Mouse (Mus musculus) neural tube, embryonic 12.5 days (tissue): ENCODE results near the gene Zfp710. TPM values are rescaled to one million over a fixed set of nuclear protein-coding genes. Genes with fewer than 3 reads are reported as not detected.

Experiments
- ATAC-seq: fragments of 200-750 bp; cut with Nextera tagmentation; 2 replicates; pipeline ENCODE4 v1.8.0; 2017; ENCODE audit warnings: low read depth, mild to moderate bottlenecking, moderate TSS enrichment, moderate library complexity; ENCODE audit not compliant: low FRiP score
- H3K27ac ChIP-seq: fragments of 300-500 bp; sonication (generic); 2 replicates; pipeline ENCODE4 v1.5.1; 2016
- H3K27me3 ChIP-seq: fragments of 300-500 bp; sonication (generic); replicated peaks from 2 replicates; pipeline ENCODE4 v1.6.1; 2016; ENCODE audit warnings: mild to moderate bottlenecking
- H3K36me3 ChIP-seq: fragments of 300-500 bp; sonication (generic); 2 replicates; pipeline ENCODE4 v1.6.1; 2016; ENCODE audit warnings: mild to moderate bottlenecking
- H3K4me1 ChIP-seq: fragments of 300-500 bp; sonication (generic); 2 replicates; pipeline ENCODE4 v1.6.1; 2016
- H3K4me2 ChIP-seq: fragments of 300-500 bp; sonication (generic); replicated peaks from 2 replicates; pipeline ENCODE4 v1.6.1; 2016; ENCODE audit warnings: mild to moderate bottlenecking
- H3K4me3 ChIP-seq: fragments of 300-500 bp; sonication (generic); 2 replicates; pipeline ENCODE4 v1.5.1; 2016
- H3K9ac ChIP-seq: fragments of 300-500 bp; sonication (generic); 2 replicates; pipeline ENCODE4 v1.6.1; 2016; ENCODE audit warnings: mild to moderate bottlenecking
- H3K9me3 ChIP-seq: fragments of 300-500 bp; sonication (generic); 2 replicates; pipeline ENCODE4 v1.6.1; 2016; ENCODE audit warnings: mild to moderate bottlenecking
- WGBS: fragments of 180-500 bp; shearing (Covaris S2); methylation state at CpG from one replicate; pipeline ENCODE4 v1.1.7; 2016; 5-methylcytosine and 5-hydroxymethylcytosine counted together
- polyA plus RNA-seq: library from polyadenylated mRNA; unstranded; fragments of >200 nt; fragmentation: Nextera tagmentation; extraction: Ambion mirVana; gene quantifications from 2 replicates; pipeline ENCODE4 v1.2.1, GENCODE M21; 2016

The Zfp710 gene
- polyA plus RNA-seq, 1 experiment from 2014 or later: 24.7 TPM

- WGBS: 81% methylated on average over 6 of the region's 6 CpGs
- Histone ChIP-seq H3K27ac (no peak overlapping the region), H3K4me3 (no peak overlapping the region), H3K4me2 (no peak overlapping the region), H3K9me3 (no peaks in the 10 kb centered on the region), H3K36me3 (no peaks in the 10 kb centered on the region), H3K9ac (no peak overlapping the region), H3K27me3 (no peaks in the 10 kb centered on the region), H3K4me1 (peaks cover 30% of the 10 kb centered on the region)
- ATAC-seq: no peak
These were observed 27.2 kb downstream of the Zfp710 start for GRCm38 (mm10) chr7:80051835-80052234.

- H3K36me3 ChIP-seq: no peaks in the 10 kb centered on the region
- H3K9me3 ChIP-seq: no peaks in the 10 kb centered on the region
- no peak overlapping the region for H3K4me3 ChIP-seq
- no peak overlapping the region for H3K4me2 ChIP-seq
- H3K4me1 ChIP-seq: peaks cover 30% of the 10 kb centered on the region
- ATAC-seq: no peak
- WGBS: 76% methylated on average over 11 of the region's 11 CpGs
- H3K9ac ChIP-seq: no peak overlapping the region
- H3K27ac ChIP-seq: no peak overlapping the region
- H3K27me3 ChIP-seq: no peaks in the 10 kb centered on the region
These were observed 27.6 kb downstream of the Zfp710 start for GRCm38 (mm10) chr7:80052261-80052660.

- H3K4me1 ChIP-seq: peaks cover 38% of the 10 kb centered on the region
- no peaks in the 10 kb centered on the region for H3K9me3 ChIP-seq
- no peaks in the 10 kb centered on the region for H3K27me3 ChIP-seq
- no peak for ATAC-seq
- 94% methylated on average over 9 of the region's 9 CpGs for WGBS
- H3K27ac ChIP-seq: no peak overlapping the region
- no peak overlapping the region for H3K9ac ChIP-seq
- H3K4me3 ChIP-seq: no peak overlapping the region
- no peak overlapping the region for H3K4me2 ChIP-seq
- H3K36me3 ChIP-seq: no peaks in the 10 kb centered on the region
These were observed 28.5 kb downstream of the Zfp710 start for GRCm38 (mm10) chr7:80053147-80053546.

GRCm38 (mm10) chr7:80055781-80056180, 31.2 kb downstream of the Zfp710 start:
- no peak overlapping the region for H3K27ac ChIP-seq
- ATAC-seq: no peak
- peaks cover 48% of the 10 kb centered on the region for H3K4me1 ChIP-seq
- no peak overlapping the region for H3K4me3 ChIP-seq
- H3K27me3 ChIP-seq: no peaks in the 10 kb centered on the region
- 83% methylated on average over 12 of the region's 12 CpGs for WGBS
- H3K9ac ChIP-seq: no peak overlapping the region
- no peak overlapping the region for H3K4me2 ChIP-seq
- no peaks in the 10 kb centered on the region for H3K36me3 ChIP-seq
- no peaks in the 10 kb centered on the region for H3K9me3 ChIP-seq

- WGBS: 69% methylated on average over 4 of the region's 4 CpGs
- H3K36me3 ChIP-seq: no peaks in the 10 kb centered on the region
- ATAC-seq: no peak
- 0 out of 2 replicates have a peak overlapping the region, but pooled peaks have one; percentile 10 for H3K4me2 ChIP-seq
- no peak overlapping the region for H3K4me3 ChIP-seq
- peaks cover 44% of the 10 kb centered on the region for H3K4me1 ChIP-seq
- H3K9me3 ChIP-seq: no peaks in the 10 kb centered on the region
- H3K9ac ChIP-seq: 0 out of 2 replicates have a peak overlapping the region, but pooled peaks have one; percentile 6
- no peaks in the 10 kb centered on the region for H3K27me3 ChIP-seq
- 0 out of 2 replicates have a peak overlapping the region, but pooled peaks have one; percentile 2 for H3K27ac ChIP-seq
These were observed 32.5 kb downstream of the Zfp710 start for GRCm38 (mm10) chr7:80057002-80057691.

- Histone ChIP-seq H3K9me3 (no peaks in the 10 kb centered on the region), H3K4me3 (no peak overlapping the region), H3K9ac (0 out of 2 replicates have a peak overlapping the region, but pooled peaks have one; percentile 6), H3K4me1 (peaks cover 39% of the 10 kb centered on the region), H3K27me3 (no peaks in the 10 kb centered on the region), H3K36me3 (no peaks in the 10 kb centered on the region), H3K27ac (no peak overlapping the region; the same call in 1 of the 2 replicates), H3K4me2 (0 out of 2 replicates have a peak overlapping the region, but pooled peaks have one; percentile 10)
- WGBS: 14% methylated on average over 14 of the region's 14 CpGs
- ATAC-seq: no peak
These were observed 33.2 kb downstream of the Zfp710 start for GRCm38 (mm10) chr7:80057781-80058180.

GRCm38 (mm10) chr7:80058405-80059063, 33.9 kb downstream of the Zfp710 start:
- H3K4me1 ChIP-seq: peaks cover 46% of the 10 kb centered on the region
- no peak overlapping the region for H3K9ac ChIP-seq
- no peak overlapping the region for H3K27ac ChIP-seq
- H3K4me2 ChIP-seq: 0 out of 2 replicates have a peak overlapping the region, but pooled peaks have one; percentile 10
- WGBS: 65% methylated on average over 4 of the region's 4 CpGs
- no peak for ATAC-seq
- no peaks in the 10 kb centered on the region for H3K36me3 ChIP-seq
- H3K27me3 ChIP-seq: no peaks in the 10 kb centered on the region
- no peaks in the 10 kb centered on the region for H3K9me3 ChIP-seq
- no peak overlapping the region for H3K4me3 ChIP-seq

GRCm38 (mm10) chr7:80059064-80059838, 34.6 kb downstream of the Zfp710 start:
- H3K4me1 ChIP-seq: peaks cover 53% of the 10 kb centered on the region
- H3K27ac ChIP-seq: no peak overlapping the region
- no peak overlapping the region for H3K9ac ChIP-seq
- no peaks in the 10 kb centered on the region for H3K36me3 ChIP-seq
- no peak overlapping the region for H3K4me3 ChIP-seq
- ATAC-seq: no peak
- no peaks in the 10 kb centered on the region for H3K27me3 ChIP-seq
- H3K9me3 ChIP-seq: no peaks in the 10 kb centered on the region
- no peak overlapping the region for H3K4me2 ChIP-seq
- WGBS: 75% methylated on average over 13 of the region's 13 CpGs

- no peak overlapping the region for H3K4me3 ChIP-seq
- ATAC-seq: no peak
- no peak overlapping the region for H3K4me2 ChIP-seq
- H3K27me3 ChIP-seq: no peaks in the 10 kb centered on the region
- no peaks in the 10 kb centered on the region for H3K9me3 ChIP-seq
- no peak overlapping the region for H3K27ac ChIP-seq
- 84% methylated on average over 10 of the region's 10 CpGs for WGBS
- no peaks in the 10 kb centered on the region for H3K36me3 ChIP-seq
- peaks cover 53% of the 10 kb centered on the region for H3K4me1 ChIP-seq
- no peak overlapping the region for H3K9ac ChIP-seq
These were observed 35.6 kb downstream of the Zfp710 start for GRCm38 (mm10) chr7:80060012-80060778.

- Histone ChIP-seq H3K36me3 (no peaks in the 10 kb centered on the region), H3K27ac (no peak overlapping the region), H3K9ac (no peak overlapping the region), H3K4me1 (peaks cover 42% of the 10 kb centered on the region), H3K4me2 (no peak overlapping the region), H3K9me3 (no peaks in the 10 kb centered on the region), H3K27me3 (no peaks in the 10 kb centered on the region), H3K4me3 (no peak overlapping the region)
- no peak for ATAC-seq
- 91% methylated on average over 17 of the region's 17 CpGs for WGBS
These were observed 37.6 kb downstream of the Zfp710 start for GRCm38 (mm10) chr7:80062083-80062826.

GRCm38 (mm10) chr7:80063244-80063643, 38.6 kb downstream of the Zfp710 start:
- WGBS: 59% methylated on average over 5 of the region's 5 CpGs
- peak overlapping the region; percentile 24 for H3K4me2 ChIP-seq
- no peak overlapping the region for H3K4me3 ChIP-seq
- H3K27me3 ChIP-seq: no peaks in the 10 kb centered on the region
- 0 out of 2 replicates have a peak overlapping the region, but pooled peaks have one; percentile 10 for H3K9ac ChIP-seq
- peaks cover 36% of the 10 kb centered on the region for H3K4me1 ChIP-seq
- no peak; the same call in 1 of the 2 replicates for ATAC-seq
- no peak overlapping the region for H3K27ac ChIP-seq
- no peaks in the 10 kb centered on the region for H3K36me3 ChIP-seq
- no peaks in the 10 kb centered on the region for H3K9me3 ChIP-seq
